Mouse (Mus musculus) forebrain, postnatal 0 days (tissue): ENCODE data around the gene Becn1. TPM values are rescaled to one million over a fixed set of nuclear protein-coding genes. Genes with fewer than 3 reads are reported as not detected.

Source experiments
- ATAC-seq: fragments of 200-750 bp; cut with Nextera tagmentation; 2 replicates; pipeline ENCODE4 v1.8.0; 2017; ENCODE audit warnings: mild to moderate bottlenecking, moderate library complexity
- DNase-seq: peaks from one replicate; pipeline ENCODE4 v3.0.0-alpha.2; 2015
- H3K27ac ChIP-seq: fragments of 300-500 bp; sonication (generic); 2 replicates; pipeline ENCODE4 v1.5.1; 2014; ENCODE audit warnings: low read depth, mild to moderate bottlenecking, antibody characterized with exemption, low read length, moderate library complexity, mixed read lengths
- H3K27me3 ChIP-seq: fragments of 300-500 bp; sonication (generic); 2 replicates; pipeline ENCODE4 v1.6.1; 2014; ENCODE audit warnings: mild to moderate bottlenecking, low read length, mixed read lengths; ENCODE audit not compliant: insufficient read depth
- H3K36me3 ChIP-seq: fragments of 300-500 bp; sonication (generic); 2 replicates; pipeline ENCODE4 v1.6.1; 2014; ENCODE audit warnings: mild to moderate bottlenecking, moderate library complexity; ENCODE audit not compliant: insufficient read depth
- H3K4me1 ChIP-seq: fragments of 300-500 bp; sonication (generic); 2 replicates; pipeline ENCODE4 v1.6.1; 2014; ENCODE audit warnings: antibody characterized with exemption; ENCODE audit not compliant: insufficient read depth
- H3K4me2 ChIP-seq: fragments of 300-500 bp; sonication (generic); 2 replicates; pipeline ENCODE4 v1.6.1; 2014; ENCODE audit warnings: low read depth, mild to moderate bottlenecking, moderate library complexity
- H3K4me3 ChIP-seq: fragments of 300-500 bp; sonication (generic); 2 replicates; pipeline ENCODE4 v1.5.1; 2014; ENCODE audit warnings: low read depth, low read length, mixed read lengths
- H3K9ac ChIP-seq: fragments of 300-500 bp; sonication (generic); 2 replicates; pipeline ENCODE4 v1.6.1; 2014; ENCODE audit warnings: mild to moderate bottlenecking
- H3K9me3 ChIP-seq: fragments of 300-500 bp; sonication (generic); 2 replicates; pipeline ENCODE4 v1.6.1; 2016; ENCODE audit warnings: low read length
- CTCF ChIP-seq: sonication (generic); IDR thresholded peaks from 2 replicates; pipeline ENCODE4 v1.5.1; 2016; ENCODE audit warnings: antibody characterized with exemption, control low read depth, low read depth
- WGBS: fragments of 180-500 bp; shearing (Covaris S2); extraction: QIAGEN DNeasy Blood & Tissue Kit; methylation state at CpG from one replicate; pipeline ENCODE4 v1.1.7; 2014; 5-methylcytosine and 5-hydroxymethylcytosine counted together
- polyA plus RNA-seq: library from polyadenylated mRNA; unstranded; fragments of >200 nt; fragmentation: Nextera tagmentation; extraction: Ambion mirVana; gene quantifications from 2 replicates; pipeline ENCODE4 v1.2.1, GENCODE M21; 2015
- total RNA-seq: library from RNA; depleted of rRNA; stranded (reverse); fragments of >200 nt; gene quantifications from 2 replicates; pipeline ENCODE4 v1.2.3, GENCODE M21; 2014

Gene Becn1
- total and polyA plus RNA-seq, 2 experiments from 2014 or later: 107 to 145 TPM

DNA sequence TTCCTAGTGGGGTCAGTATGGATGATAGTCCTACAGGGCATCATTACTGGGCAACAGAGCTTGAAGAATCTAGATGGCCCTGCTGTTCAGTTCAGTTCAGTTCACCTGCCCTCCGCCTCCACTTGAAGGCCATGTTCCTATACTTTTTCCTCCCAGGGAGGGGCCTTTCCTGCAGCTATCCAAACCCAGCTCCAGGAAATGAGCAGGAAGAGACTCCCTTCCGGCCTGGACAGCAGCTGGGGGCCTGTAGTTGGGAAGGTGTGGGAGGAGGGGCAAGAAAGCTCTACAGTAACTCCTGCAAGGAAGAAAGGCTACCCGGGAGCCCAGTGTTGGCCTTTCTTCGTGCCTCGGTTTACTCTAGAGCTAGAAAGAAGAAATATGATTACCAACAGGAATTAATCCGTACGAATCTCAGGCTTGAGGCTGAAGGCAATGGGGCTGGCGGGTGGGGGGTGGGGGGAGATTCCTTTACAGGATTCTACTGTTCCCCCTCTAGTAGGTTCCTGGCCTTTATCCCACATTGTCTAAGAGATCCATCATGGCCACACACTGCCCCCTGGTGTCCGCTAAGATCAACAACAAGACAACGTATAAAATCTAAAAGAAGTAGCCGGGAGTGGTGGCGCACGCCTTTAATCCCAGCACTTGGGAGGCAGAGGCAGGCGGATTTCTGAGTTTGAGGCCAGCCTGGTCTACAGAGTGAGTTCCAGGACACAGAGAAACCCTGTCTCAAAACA lies 53.7 kb downstream of the Becn1 start:
- Histone ChIP-seq H3K27me3 (peaks cover 15% of the 10 kb centered on the region), H3K9me3 (no peaks in the 10 kb centered on the region), H3K4me1 (peaks cover 9% of the 10 kb centered on the region), H3K4me2 (no peak overlapping the region), H3K27ac (no peak overlapping the region), H3K4me3 (no peak overlapping the region), H3K36me3 (no peaks in the 10 kb centered on the region), H3K9ac (no peak overlapping the region)
- TF ChIP-seq CTCF: peak; percentile 70
- DNase-seq: peak; percentile 78
- ATAC-seq: no peak
- 38% methylated on average over 14 of the region's 14 CpGs for WGBS

GRCm38 (mm10) chr11:101247521-101248030 lies 54.5 kb downstream of the Becn1 start:
- 86% methylated on average over 6 of the region's 6 CpGs for WGBS
- Histone ChIP-seq H3K27me3 (peaks cover 15% of the 10 kb centered on the region), H3K9ac (no peak overlapping the region), H3K4me3 (no peak overlapping the region), H3K27ac (no peak overlapping the region), H3K4me1 (peaks cover 4% of the 10 kb centered on the region; the same call in 1 of the 2 replicates), H3K36me3 (no peaks in the 10 kb centered on the region), H3K9me3 (no peaks in the 10 kb centered on the region), H3K4me2 (peak overlapping the region; percentile 97; the same call in 1 of the 2 replicates)
- TF ChIP-seq CTCF: no peak
- ATAC-seq (no peak), DNase-seq (no peak)

- 0 out of 2 replicates have a peak, but pooled peaks have one; percentile 1 for TF ChIP-seq CTCF
- Histone ChIP-seq H3K9me3 (no peaks in the 10 kb centered on the region), H3K36me3 (no peaks in the 10 kb centered on the region), H3K4me1 (peaks cover 4% of the 10 kb centered on the region; the same call in 1 of the 2 replicates), H3K9ac (peak overlapping the region; percentile 68), H3K27me3 (peaks cover 15% of the 10 kb centered on the region), H3K4me2 (peak overlapping the region; percentile 97), H3K27ac (no peak overlapping the region), H3K4me3 (peak overlapping the region; percentile 59)
- DNase-seq (no peak), ATAC-seq (no peak)
- WGBS: 4% methylated on average over 7 of the region's 7 CpGs
Observed at GRCm38 (mm10) chr11:101246702-101247012, 55.4 kb downstream of the Becn1 start.

DNA sequence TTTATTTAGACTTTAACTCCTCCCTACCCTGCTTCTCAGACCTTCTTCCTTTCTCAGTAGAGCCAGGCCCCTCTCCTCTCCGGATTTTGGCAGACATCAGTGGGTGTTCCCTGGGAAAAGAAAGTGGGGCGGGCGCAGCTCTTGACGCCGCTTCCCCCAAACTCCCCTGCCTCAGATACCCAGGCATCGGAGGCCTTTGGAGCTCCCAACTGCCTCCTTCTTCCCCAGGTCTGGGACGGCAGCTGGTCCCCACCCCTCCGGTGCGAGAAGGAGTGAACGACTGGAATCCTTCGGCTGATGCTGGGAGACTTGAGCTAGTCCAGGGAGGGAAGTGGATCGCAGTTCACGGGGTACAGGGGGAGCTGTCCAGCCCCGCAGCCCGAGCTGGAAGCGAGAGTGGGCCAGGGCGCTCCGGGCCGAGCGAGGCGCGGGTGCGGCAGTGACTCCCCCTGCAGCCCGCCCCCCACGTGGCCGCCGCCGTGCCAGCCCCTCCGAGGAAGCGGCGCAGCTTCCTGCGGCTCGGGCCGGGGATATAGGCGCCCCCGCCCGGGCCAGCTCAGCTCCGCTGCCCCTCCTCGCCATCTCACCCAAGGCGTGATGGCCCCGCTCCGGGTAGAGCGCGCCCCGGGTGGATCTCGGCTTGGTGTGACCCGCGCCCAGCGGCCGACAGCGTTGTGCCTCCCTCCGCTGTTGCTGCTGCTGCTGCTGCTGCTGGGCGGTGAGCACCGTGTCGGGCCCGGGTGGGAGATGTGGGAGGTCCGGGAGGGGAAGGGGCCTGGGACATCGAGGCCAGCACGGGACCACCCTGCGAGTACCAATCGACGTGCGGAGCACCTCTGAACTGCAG lies 56.0 kb downstream of the Becn1 start, which contains the start of gene Ramp2:
Gene Ramp2 (plus strand): TSS at position 174 of the 847 bp plus-strand sequence.
- ATAC-seq: peak; percentile 73
- TF ChIP-seq CTCF: peak; percentile 7; the same call in 1 of the 2 replicates
- H3K4me1 ChIP-seq: peaks cover 4% of the 10 kb centered on the region; the same call in 1 of the 2 replicates
- peak within 1 kb of the TSS; percentile 40; the same call in 1 of the 2 replicates for H3K27ac ChIP-seq
- peak within 1 kb of the TSS; percentile 59 for H3K4me3 ChIP-seq
- H3K36me3 ChIP-seq: no peaks in the 10 kb centered on the region
- peaks cover 15% of the 10 kb centered on the region for H3K27me3 ChIP-seq
- no peaks in the 10 kb centered on the region for H3K9me3 ChIP-seq
- H3K9ac ChIP-seq: peak within 1 kb of the TSS; percentile 68
- DNase-seq: peak; percentile 46
- WGBS: 4% methylated on average over 54 of the region's 63 CpGs
- peak within 1 kb of the TSS; percentile 97 for H3K4me2 ChIP-seq

DNA sequence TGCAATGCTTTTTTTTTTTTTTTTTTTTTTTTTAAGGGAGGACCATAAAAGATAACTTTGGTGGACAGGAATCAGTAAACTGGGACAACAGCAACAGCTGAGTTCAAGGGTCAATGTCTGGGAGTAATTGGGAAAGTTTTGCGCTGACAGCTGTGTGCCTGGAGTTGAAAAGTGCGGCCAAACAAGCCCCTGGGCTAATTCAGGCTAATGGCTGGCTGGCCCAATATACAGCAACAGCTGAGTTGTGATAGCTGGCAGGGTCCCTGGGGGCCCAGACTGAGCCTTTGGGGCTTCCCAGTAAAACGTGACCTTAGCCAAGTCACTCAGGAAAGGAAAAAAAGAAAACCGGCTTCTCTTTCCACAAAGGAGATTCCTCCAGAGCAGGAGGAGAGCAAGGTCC lies 57.0 kb downstream of the Becn1 start:
- peaks cover 4% of the 10 kb centered on the region; the same call in 1 of the 2 replicates for H3K4me1 ChIP-seq
- peaks cover 15% of the 10 kb centered on the region for H3K27me3 ChIP-seq
- ATAC-seq (no peak), DNase-seq (no peak)
- H3K4me2 ChIP-seq: no peak overlapping the region
- no peaks in the 10 kb centered on the region for H3K9me3 ChIP-seq
- no peak overlapping the region for H3K9ac ChIP-seq
- no peaks in the 10 kb centered on the region for H3K36me3 ChIP-seq
- H3K27ac ChIP-seq: no peak overlapping the region
- no peak overlapping the region for H3K4me3 ChIP-seq
- 49% methylated on average over 4 of the region's 4 CpGs for WGBS
- no peak for TF ChIP-seq CTCF

DNA sequence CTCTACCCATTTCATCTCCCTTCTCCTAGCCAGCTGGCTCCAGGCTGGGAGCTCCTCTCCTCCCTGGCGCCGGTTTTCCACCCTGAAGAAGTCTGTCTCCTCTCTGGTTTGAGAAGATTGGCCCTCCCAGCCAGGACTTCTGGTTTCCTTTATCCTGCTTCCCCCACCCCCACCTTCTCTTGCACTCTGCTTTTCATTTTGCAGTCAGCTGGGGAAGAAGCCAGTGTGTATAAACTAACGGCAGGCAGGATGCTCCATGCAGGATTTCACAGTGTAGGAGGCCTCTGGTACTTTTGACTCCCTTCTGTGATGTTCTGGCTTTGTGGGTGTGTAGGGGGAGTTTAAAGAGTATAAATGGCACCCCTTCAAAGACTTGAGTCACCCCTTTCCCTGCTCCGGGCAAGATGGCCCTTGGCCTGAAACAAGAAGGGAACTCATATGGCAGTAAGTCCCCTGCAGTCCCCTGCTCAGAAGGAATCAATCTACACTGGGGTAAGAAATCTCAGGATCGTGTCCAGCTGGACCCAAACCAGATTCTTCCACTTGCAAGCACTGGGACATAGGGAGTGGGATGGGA lies 63.9 kb downstream of the Becn1 start:
- no peak overlapping the region for H3K4me3 ChIP-seq
- ATAC-seq: no peak
- WGBS: 43% methylated on average over 5 of the region's 5 CpGs
- no peak overlapping the region for H3K9ac ChIP-seq
- TF ChIP-seq CTCF: no peak
- no peaks in the 10 kb centered on the region for H3K9me3 ChIP-seq
- no peak for DNase-seq
- H3K4me2 ChIP-seq: no peak overlapping the region
- H3K27me3 ChIP-seq: no peaks in the 10 kb centered on the region
- H3K36me3 ChIP-seq: no peaks in the 10 kb centered on the region
- no peak overlapping the region for H3K27ac ChIP-seq
- no peaks in the 10 kb centered on the region for H3K4me1 ChIP-seq
